Mouse (Mus musculus) hindbrain, postnatal 0 days (tissue): ENCODE data around the gene Tpsg1. TPM values are rescaled to one million over a fixed set of nuclear protein-coding genes. Genes with fewer than 3 reads are reported as not detected.

Experiments
- ATAC-seq: fragments of 200-750 bp; cut with Nextera tagmentation; 2 replicates; pipeline ENCODE4 v1.8.0; 2017; ENCODE audit warnings: mild to moderate bottlenecking, moderate TSS enrichment, moderate library complexity
- DNase-seq: peaks from one replicate; pipeline ENCODE4 v3.0.0-alpha.2; 2015; ENCODE audit warnings: low spot score
- H3K27ac ChIP-seq: fragments of 300-500 bp; sonication (generic); 2 replicates; pipeline ENCODE4 v1.5.1; 2014; ENCODE audit warnings: mild to moderate bottlenecking
- H3K27me3 ChIP-seq: fragments of 300-500 bp; sonication (generic); 2 replicates; pipeline ENCODE4 v1.6.1; 2014; ENCODE audit warnings: low read length, mixed read lengths; ENCODE audit not compliant: insufficient read depth
- H3K36me3 ChIP-seq: fragments of 300-500 bp; sonication (generic); 2 replicates; pipeline ENCODE4 v1.6.1; 2014; ENCODE audit warnings: low read length, mixed read lengths; ENCODE audit not compliant: insufficient read depth
- H3K4me1 ChIP-seq: fragments of 300-500 bp; sonication (generic); 2 replicates; pipeline ENCODE4 v1.6.1; 2014; ENCODE audit warnings: antibody characterized with exemption, low read length, mixed read lengths; ENCODE audit not compliant: insufficient read depth
- H3K4me2 ChIP-seq: fragments of 300-500 bp; sonication (generic); 2 replicates; pipeline ENCODE4 v1.6.1; 2014; ENCODE audit warnings: low read depth, mild to moderate bottlenecking, low read length, moderate library complexity, mixed read lengths
- H3K4me3 ChIP-seq: fragments of 300-500 bp; sonication (generic); 2 replicates; pipeline ENCODE4 v1.5.1; 2014; ENCODE audit warnings: low read length
- H3K9ac ChIP-seq: fragments of 300-500 bp; sonication (generic); replicated peaks from 2 replicates; pipeline ENCODE4 v1.6.1; 2014; ENCODE audit warnings: mild to moderate bottlenecking, low read length, moderate library complexity, mixed read lengths
- H3K9me3 ChIP-seq: fragments of 300-500 bp; sonication (generic); 2 replicates; pipeline ENCODE4 v1.6.1; 2016; ENCODE audit warnings: low read length, mixed read lengths
- CTCF ChIP-seq: IDR thresholded peaks from 2 replicates; pipeline ENCODE4 v1.5.1; 2016; ENCODE audit warnings: antibody characterized with exemption, control low read depth, low read depth
- WGBS: fragments of 180-500 bp; shearing (Covaris S2); extraction: QIAGEN DNeasy Blood & Tissue Kit; methylation state at CpG from one replicate; pipeline ENCODE4 v1.1.7; 2014; 5-methylcytosine and 5-hydroxymethylcytosine counted together
- polyA plus RNA-seq: library from polyadenylated mRNA; unstranded; fragments of >200 nt; fragmentation: Nextera tagmentation; extraction: Ambion mirVana; gene quantifications from 2 replicates; pipeline ENCODE4 v1.2.1, GENCODE M21; 2015
- total RNA-seq: library from RNA; depleted of rRNA; stranded (reverse); fragments of >200 nt; gene quantifications from 2 replicates; pipeline ENCODE4 v1.2.3, GENCODE M21; 2014

Gene Tpsg1
- total and polyA plus RNA-seq, 2 experiments from 2014 or later: 0.21 to 0.65 TPM

- no peak for TF ChIP-seq CTCF
- H3K27me3 ChIP-seq: no peaks in the 10 kb centered on the region
- H3K9me3 ChIP-seq: no peaks in the 10 kb centered on the region
- ATAC-seq (no peak), DNase-seq (no peak)
- no peaks in the 10 kb centered on the region for H3K36me3 ChIP-seq
- H3K4me3 ChIP-seq: no peak overlapping the region
- 9% methylated on average over 10 of the region's 10 CpGs for WGBS
- H3K4me2 ChIP-seq: no peak overlapping the region
- no peak overlapping the region for H3K27ac ChIP-seq
- H3K4me1 ChIP-seq: peaks cover 38% of the 10 kb centered on the region
- 0 out of 2 replicates have a peak overlapping the region, but pooled peaks have one; percentile 13 for H3K9ac ChIP-seq
Measured at GRCm38 (mm10) chr17:25405224-25405895, 36.3 kb downstream of the Tpsg1 start.

DNA sequence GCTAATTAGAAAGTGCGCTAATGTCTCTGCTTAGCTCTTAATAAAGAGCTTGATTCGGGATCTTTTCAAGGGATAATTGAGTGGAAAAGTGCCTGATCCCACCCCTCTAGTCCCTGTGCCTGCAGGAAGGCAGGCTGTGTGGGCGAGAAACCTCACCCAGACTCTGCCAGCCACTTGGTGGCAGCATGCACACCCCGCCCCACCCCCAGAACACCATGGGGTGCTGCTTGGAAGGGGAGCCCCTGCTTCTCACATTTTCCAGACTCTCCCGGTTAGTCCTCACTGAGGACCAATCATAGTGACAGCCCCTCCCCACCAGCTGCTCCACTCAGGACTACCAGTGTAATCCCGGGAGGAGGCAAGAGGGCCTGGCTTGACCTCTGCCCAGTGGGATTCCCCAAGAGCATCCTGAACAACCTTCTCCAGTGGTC, 37.0 kb downstream of the Tpsg1 start:
- H3K27me3 ChIP-seq: no peaks in the 10 kb centered on the region
- DNase-seq (peak; percentile 55), ATAC-seq (no peak)
- H3K36me3 ChIP-seq: no peaks in the 10 kb centered on the region
- TF ChIP-seq CTCF: peak; percentile 56
- H3K4me1 ChIP-seq: peaks cover 45% of the 10 kb centered on the region
- no peak overlapping the region for H3K4me2 ChIP-seq
- WGBS: 10% methylated on average over 6 of the region's 6 CpGs
- H3K4me3 ChIP-seq: no peak overlapping the region
- H3K9ac ChIP-seq: no peak overlapping the region
- H3K27ac ChIP-seq: no peak overlapping the region
- H3K9me3 ChIP-seq: no peaks in the 10 kb centered on the region

GRCm38 (mm10) chr17:25407352-25407751, 38.3 kb downstream of the Tpsg1 start:
- peaks cover 48% of the 10 kb centered on the region for H3K4me1 ChIP-seq
- DNase-seq (peak; percentile 49), ATAC-seq (no peak)
- no peak overlapping the region for H3K4me3 ChIP-seq
- H3K9ac ChIP-seq: no peak overlapping the region
- no peak overlapping the region for H3K4me2 ChIP-seq
- TF ChIP-seq CTCF: no peak
- no peaks in the 10 kb centered on the region for H3K9me3 ChIP-seq
- H3K27me3 ChIP-seq: no peaks in the 10 kb centered on the region
- WGBS: 44% methylated on average over 4 of the region's 4 CpGs
- H3K36me3 ChIP-seq: no peaks in the 10 kb centered on the region
- peak overlapping the region; percentile 34; the same call in 1 of the 2 replicates for H3K27ac ChIP-seq

GRCm38 (mm10) chr17:25408302-25408999, 39.4 kb downstream of the Tpsg1 start:
- Histone ChIP-seq H3K9ac (no peak overlapping the region), H3K36me3 (no peaks in the 10 kb centered on the region), H3K27ac (no peak overlapping the region), H3K27me3 (no peaks in the 10 kb centered on the region), H3K4me3 (no peak overlapping the region), H3K9me3 (no peaks in the 10 kb centered on the region), H3K4me1 (peaks cover 48% of the 10 kb centered on the region), H3K4me2 (no peak overlapping the region)
- DNase-seq: no peak
- TF ChIP-seq CTCF: no peak
- no peak for ATAC-seq
- 81% methylated on average over 7 of the region's 7 CpGs for WGBS

- H3K36me3 ChIP-seq: no peaks in the 10 kb centered on the region
- H3K4me2 ChIP-seq: no peak overlapping the region
- DNase-seq (no peak), ATAC-seq (no peak)
- no peak for TF ChIP-seq CTCF
- peaks cover 45% of the 10 kb centered on the region for H3K4me1 ChIP-seq
- no peaks in the 10 kb centered on the region for H3K27me3 ChIP-seq
- 43% methylated on average over 7 of the region's 7 CpGs for WGBS
- H3K4me3 ChIP-seq: no peak overlapping the region
- H3K27ac ChIP-seq: no peak overlapping the region
- no peaks in the 10 kb centered on the region for H3K9me3 ChIP-seq
- no peak overlapping the region for H3K9ac ChIP-seq
Measured at GRCm38 (mm10) chr17:25409621-25410020, 40.5 kb downstream of the Tpsg1 start.

GRCm38 (mm10) chr17:25410180-25410579, 41.1 kb downstream of the Tpsg1 start:
- Histone ChIP-seq H3K9me3 (no peaks in the 10 kb centered on the region), H3K27ac (no peak overlapping the region), H3K4me3 (no peak overlapping the region), H3K36me3 (no peaks in the 10 kb centered on the region), H3K27me3 (no peaks in the 10 kb centered on the region), H3K4me2 (no peak overlapping the region), H3K4me1 (peaks cover 45% of the 10 kb centered on the region), H3K9ac (no peak overlapping the region)
- ATAC-seq (no peak), DNase-seq (no peak)
- 81% methylated on average over 6 of the region's 6 CpGs for WGBS
- TF ChIP-seq CTCF: no peak

GRCm38 (mm10) chr17:25410786-25411185, 41.7 kb downstream of the Tpsg1 start:
- Histone ChIP-seq H3K4me3 (no peak overlapping the region), H3K27ac (peak overlapping the region; percentile 49; the same call in 1 of the 2 replicates), H3K9me3 (no peaks in the 10 kb centered on the region), H3K27me3 (no peaks in the 10 kb centered on the region), H3K4me1 (peaks cover 45% of the 10 kb centered on the region), H3K36me3 (no peaks in the 10 kb centered on the region), H3K9ac (no peak overlapping the region), H3K4me2 (no peak overlapping the region)
- ATAC-seq (no peak), DNase-seq (peak; percentile 41)
- WGBS: 10% methylated on average over 7 of the region's 7 CpGs
- TF ChIP-seq CTCF: no peak
